Mouse (Mus musculus): ENCODE data around the gene Sfi1. TPM values are rescaled to one million over a fixed set of nuclear protein-coding genes. Genes with fewer than 3 reads are reported as not detected.

Sfi1 gene
- 13.5 and 16.4 TPM in 2 replicates for polyA plus RNA-seq (2015; fragmentation: Nextera tagmentation; extraction: Ambion mirVana)

- no peak for ATAC-seq (ENCODE audit: low read depth)
- WGBS, result 86% methylated on average over 25 of the region's 25 CpGs
- no peaks in the 10 kb centered on the region for H3K27me3 ChIP-seq
- no peaks in the 10 kb centered on the region for H3K4me1 ChIP-seq (replicated peaks)
- H3K27ac ChIP-seq (replicated peaks), result no peak within 1 kb of the TSS
- H3K4me3 ChIP-seq, result no peak within 1 kb of the TSS
- no peak within 1 kb of the TSS for H3K9ac ChIP-seq
- H3K4me2 ChIP-seq, result no peak within 1 kb of the TSS
- no peaks in the 10 kb centered on the region for H3K9me3 ChIP-seq
- H3K36me3 ChIP-seq, result no peaks in the 10 kb centered on the region
These were observed at the start of gene Sfi1 for GRCm38 (mm10) chr11:3193363-3193762. Gene Sfi1, minus strand, starts transcription at chr11:3193463.

- no peak for ATAC-seq (ENCODE audit: low read depth)
- no peaks in the 10 kb centered on the region for H3K9me3 ChIP-seq
- no peak overlapping the region for H3K4me3 ChIP-seq
- H3K9ac ChIP-seq, result no peak overlapping the region
- no peak overlapping the region for H3K27ac ChIP-seq (replicated peaks)
- H3K4me2 ChIP-seq, result no peak overlapping the region
- H3K36me3 ChIP-seq, result peaks cover 92% of the 10 kb centered on the region
- H3K27me3 ChIP-seq, result no peaks in the 10 kb centered on the region
- no peaks in the 10 kb centered on the region for H3K4me1 ChIP-seq (replicated peaks)
- WGBS, result 94% methylated on average over 7 of the region's 7 CpGs
These were observed 49.1 kb upstream of the Sfi1 start for GRCm38 (mm10) chr11:3242395-3242794.

GRCm38 (mm10) chr11:3235277-3235676 is 42.0 kb upstream of the Sfi1 start:
- peaks cover 94% of the 10 kb centered on the region for H3K36me3 ChIP-seq

GRCm38 (mm10) chr11:3233704-3234103 is 40.4 kb upstream of the Sfi1 start:
- no peak overlapping the region for H3K27ac ChIP-seq (replicated peaks)
- H3K36me3 ChIP-seq, result peaks cover 94% of the 10 kb centered on the region
- H3K27me3 ChIP-seq, result no peaks in the 10 kb centered on the region
- H3K9ac ChIP-seq, result no peak overlapping the region
- no peak overlapping the region for H3K4me2 ChIP-seq
- H3K4me1 ChIP-seq (replicated peaks), result no peaks in the 10 kb centered on the region
- H3K9me3 ChIP-seq, result no peaks in the 10 kb centered on the region
- ATAC-seq (ENCODE audit: low read depth), result no peak
- H3K4me3 ChIP-seq, result no peak overlapping the region
- WGBS, result 94% methylated on average over 4 of the region's 4 CpGs

More at GRCm38 (mm10) chr11:3235277-3235676, 42.0 kb upstream of the Sfi1 start:
- 90% methylated on average over 5 of the region's 5 CpGs for WGBS
- Histone ChIP-seq H3K4me2 (no peak overlapping the region), H3K4me3 (no peak overlapping the region), H3K27ac (replicated peaks) (no peak overlapping the region), H3K27me3 (no peaks in the 10 kb centered on the region), H3K9ac (no peak overlapping the region), H3K4me1 (replicated peaks) (no peaks in the 10 kb centered on the region), H3K9me3 (no peaks in the 10 kb centered on the region)
- ATAC-seq (ENCODE audit: low read depth), result no peak

- no peak overlapping the region for H3K9ac ChIP-seq
- no peak overlapping the region for H3K27ac ChIP-seq (replicated peaks)
- ATAC-seq (ENCODE audit: low read depth), result no peak
- H3K4me1 ChIP-seq (replicated peaks), result no peaks in the 10 kb centered on the region
- 95% methylated on average over 3 of the region's 3 CpGs for WGBS
- no peak overlapping the region for H3K4me3 ChIP-seq
- no peaks in the 10 kb centered on the region for H3K27me3 ChIP-seq
- no peaks in the 10 kb centered on the region for H3K9me3 ChIP-seq
- H3K4me2 ChIP-seq, result no peak overlapping the region
- H3K36me3 ChIP-seq, result peaks cover 89% of the 10 kb centered on the region
These were observed 39.0 kb upstream of the Sfi1 start for GRCm38 (mm10) chr11:3232248-3232647.

- H3K4me2 ChIP-seq, result no peak overlapping the region
- H3K27ac ChIP-seq (replicated peaks), result no peak overlapping the region
- no peaks in the 10 kb centered on the region for H3K9me3 ChIP-seq
- peaks cover 86% of the 10 kb centered on the region for H3K36me3 ChIP-seq
- WGBS, result 99% methylated on average over 3 of the region's 3 CpGs
- no peaks in the 10 kb centered on the region for H3K27me3 ChIP-seq
- no peak overlapping the region for H3K9ac ChIP-seq
- ATAC-seq (ENCODE audit: low read depth), result no peak
- no peaks in the 10 kb centered on the region for H3K4me1 ChIP-seq (replicated peaks)
- no peak overlapping the region for H3K4me3 ChIP-seq
These were observed 33.9 kb upstream of the Sfi1 start for GRCm38 (mm10) chr11:3227113-3227512.

- Histone ChIP-seq H3K4me1 (replicated peaks) (no peaks in the 10 kb centered on the region), H3K27ac (replicated peaks) (no peak overlapping the region), H3K4me2 (no peak overlapping the region), H3K27me3 (no peaks in the 10 kb centered on the region), H3K4me3 (no peak overlapping the region), H3K9ac (no peak overlapping the region), H3K9me3 (no peaks in the 10 kb centered on the region), H3K36me3 (peaks cover 80% of the 10 kb centered on the region)
- 81% methylated on average over 5 of the region's 5 CpGs for WGBS
- no peak for ATAC-seq (ENCODE audit: low read depth)
These were observed 29.8 kb upstream of the Sfi1 start for GRCm38 (mm10) chr11:3223105-3223504.

GRCm38 (mm10) chr11:3212526-3212925 is 19.3 kb upstream of the Sfi1 start:
- no peak overlapping the region for H3K27ac ChIP-seq (replicated peaks)
- no peak overlapping the region for H3K9ac ChIP-seq
- H3K4me1 ChIP-seq (replicated peaks), result no peaks in the 10 kb centered on the region
- H3K36me3 ChIP-seq, result peaks cover 78% of the 10 kb centered on the region
- no peaks in the 10 kb centered on the region for H3K27me3 ChIP-seq
- H3K4me2 ChIP-seq, result no peak overlapping the region
- WGBS, result 90% methylated on average over 1 of the region's 1 CpGs
- ATAC-seq (ENCODE audit: low read depth), result no peak
- H3K9me3 ChIP-seq, result no peaks in the 10 kb centered on the region
- no peak overlapping the region for H3K4me3 ChIP-seq

GRCm38 (mm10) chr11:3206783-3207182 is 13.5 kb upstream of the Sfi1 start:
- Histone ChIP-seq H3K4me1 (replicated peaks) (peaks cover 13% of the 10 kb centered on the region), H3K9me3 (no peaks in the 10 kb centered on the region), H3K4me3 (no peak overlapping the region), H3K27ac (replicated peaks) (no peak overlapping the region), H3K4me2 (no peak overlapping the region), H3K9ac (no peak overlapping the region), H3K36me3 (peaks cover 60% of the 10 kb centered on the region), H3K27me3 (no peaks in the 10 kb centered on the region)
- no peak for ATAC-seq (ENCODE audit: low read depth)
- 95% methylated on average over 3 of the region's 3 CpGs for WGBS

- H3K4me2 ChIP-seq, result no peak overlapping the region
- WGBS, result 97% methylated on average over 3 of the region's 3 CpGs
- H3K27ac ChIP-seq (replicated peaks), result no peak overlapping the region
- peaks cover 48% of the 10 kb centered on the region for H3K36me3 ChIP-seq
- no peak for ATAC-seq (ENCODE audit: low read depth)
- no peaks in the 10 kb centered on the region for H3K9me3 ChIP-seq
- H3K9ac ChIP-seq, result no peak overlapping the region
- H3K4me1 ChIP-seq (replicated peaks), result peaks cover 13% of the 10 kb centered on the region
- H3K4me3 ChIP-seq, result no peak overlapping the region
- no peaks in the 10 kb centered on the region for H3K27me3 ChIP-seq
These were observed 11.9 kb upstream of the Sfi1 start for GRCm38 (mm10) chr11:3205207-3205606.

- Histone ChIP-seq H3K27me3 (no peaks in the 10 kb centered on the region), H3K36me3 (peaks cover 33% of the 10 kb centered on the region), H3K4me2 (peak overlapping the region; percentile 46), H3K4me1 (replicated peaks) (peaks cover 13% of the 10 kb centered on the region), H3K9me3 (no peaks in the 10 kb centered on the region), H3K4me3 (no peak overlapping the region), H3K27ac (replicated peaks) (no peak overlapping the region), H3K9ac (no peak overlapping the region)
- WGBS, result 90% methylated on average over 2 of the region's 2 CpGs
- ATAC-seq (ENCODE audit: low read depth), result no peak
These were observed 10.5 kb upstream of the Sfi1 start for GRCm38 (mm10) chr11:3203771-3204170.

GRCm38 (mm10) chr11:3202781-3203441 is 9.6 kb upstream of the Sfi1 start:
- under 1% methylated on average over 55 of the region's 57 CpGs for WGBS
- no peak; the same call in 1 of the 2 replicates for ATAC-seq (ENCODE audit: low read depth)
- peaks cover 26% of the 10 kb centered on the region for H3K36me3 ChIP-seq
- H3K9me3 ChIP-seq, result no peaks in the 10 kb centered on the region
- peak overlapping the region; percentile 40 for H3K4me3 ChIP-seq
- no peaks in the 10 kb centered on the region for H3K27me3 ChIP-seq
- H3K27ac ChIP-seq (replicated peaks), result peak overlapping the region; percentile 14
- H3K4me2 ChIP-seq, result peak overlapping the region; percentile 46
- H3K4me1 ChIP-seq (replicated peaks), result peaks cover 13% of the 10 kb centered on the region
- H3K9ac ChIP-seq, result peak overlapping the region; percentile 62

- no peaks in the 10 kb centered on the region for H3K9me3 ChIP-seq
- peak within 1 kb of the TSS; percentile 62 for H3K9ac ChIP-seq
- H3K27ac ChIP-seq (replicated peaks), result peak within 1 kb of the TSS; percentile 55
- H3K4me3 ChIP-seq, result peak within 1 kb of the TSS; percentile 40
- under 1% methylated on average over 48 of the region's 57 CpGs for WGBS
- peaks cover 23% of the 10 kb centered on the region for H3K36me3 ChIP-seq
- peak within 1 kb of the TSS; percentile 46 for H3K4me2 ChIP-seq
- H3K27me3 ChIP-seq, result no peaks in the 10 kb centered on the region
- peaks cover 13% of the 10 kb centered on the region for H3K4me1 ChIP-seq (replicated peaks)
- ATAC-seq (ENCODE audit: low read depth), result peak; percentile 86
These were observed 9.0 kb upstream of the Sfi1 start, which contains the start of gene Eif4enif1 for GRCm38 (mm10) chr11:3202231-3202701. Gene Eif4enif1, plus strand, starts transcription at chr11:3202392.
